Mouse (Mus musculus) forebrain, embryonic 15.5 days (tissue): ENCODE measurements at regions not wholly inside any gene's neighbourhood (a gene's known extent, or its start where the extent isn't known, plus 50 kb on each side); places are given as distances from the start of the nearest gene placed in this dataset.

Experiments
- ATAC-seq: fragments of 200-750 bp; cut with Nextera tagmentation; replicated peaks from 2 replicates; pipeline ENCODE4 v1.8.0; 2017; ENCODE audit warnings: mild to moderate bottlenecking, moderate TSS enrichment, moderate library complexity
- H3K27ac ChIP-seq: fragments of 300-500 bp; sonication (generic); replicated peaks from 2 replicates; pipeline ENCODE4 v1.5.1; 2015; ENCODE audit warnings: mild to moderate bottlenecking, inconsistent platforms
- H3K27me3 ChIP-seq: fragments of 300-500 bp; sonication (generic); 2 replicates; pipeline ENCODE4 v1.6.1; 2015; ENCODE audit warnings: inconsistent platforms
- H3K36me3 ChIP-seq: fragments of 300-500 bp; sonication (generic); 2 replicates; pipeline ENCODE4 v1.6.1; 2015; ENCODE audit warnings: mild to moderate bottlenecking, inconsistent platforms
- H3K4me1 ChIP-seq: fragments of 300-500 bp; sonication (generic); 2 replicates; pipeline ENCODE4 v1.6.1; 2015; ENCODE audit warnings: inconsistent platforms
- H3K4me2 ChIP-seq: fragments of 300-500 bp; sonication (generic); replicated peaks from 2 replicates; pipeline ENCODE4 v1.6.1; 2015; ENCODE audit warnings: mild to moderate bottlenecking, inconsistent platforms
- H3K4me3 ChIP-seq: fragments of 300-500 bp; sonication (generic); 2 replicates; pipeline ENCODE4 v1.5.1; 2015; ENCODE audit warnings: mild to moderate bottlenecking, inconsistent platforms
- H3K9ac ChIP-seq: fragments of 300-500 bp; sonication (generic); replicated peaks from 2 replicates; pipeline ENCODE4 v1.6.1; 2015; ENCODE audit warnings: mild to moderate bottlenecking, inconsistent platforms
- H3K9me3 ChIP-seq: fragments of 300-500 bp; sonication (generic); 2 replicates; pipeline ENCODE4 v1.6.1; 2016; ENCODE audit warnings: inconsistent platforms
- WGBS: fragments of 180-500 bp; shearing (Covaris S2); methylation state at CpG from one replicate; pipeline ENCODE4 v1.1.7; 2015; ENCODE audit warnings: mixed read lengths; 5-methylcytosine and 5-hydroxymethylcytosine counted together

- H3K27ac ChIP-seq, result peak overlapping the region; percentile 68
- H3K36me3 ChIP-seq, result no peaks in the 10 kb centered on the region
- H3K9ac ChIP-seq, result no peak overlapping the region
- no peaks in the 10 kb centered on the region for H3K9me3 ChIP-seq
- H3K4me3 ChIP-seq, result no peak overlapping the region
- H3K27me3 ChIP-seq, result no peaks in the 10 kb centered on the region
- 13% methylated on average over 4 of the region's 4 CpGs for WGBS
- ATAC-seq, result no peak
- peaks cover 40% of the 10 kb centered on the region for H3K4me1 ChIP-seq
- no peak overlapping the region for H3K4me2 ChIP-seq
Observed at GRCm38 (mm10) chr1:98192671-98193070, 97.2 kb upstream of the Pam start.

DNA sequence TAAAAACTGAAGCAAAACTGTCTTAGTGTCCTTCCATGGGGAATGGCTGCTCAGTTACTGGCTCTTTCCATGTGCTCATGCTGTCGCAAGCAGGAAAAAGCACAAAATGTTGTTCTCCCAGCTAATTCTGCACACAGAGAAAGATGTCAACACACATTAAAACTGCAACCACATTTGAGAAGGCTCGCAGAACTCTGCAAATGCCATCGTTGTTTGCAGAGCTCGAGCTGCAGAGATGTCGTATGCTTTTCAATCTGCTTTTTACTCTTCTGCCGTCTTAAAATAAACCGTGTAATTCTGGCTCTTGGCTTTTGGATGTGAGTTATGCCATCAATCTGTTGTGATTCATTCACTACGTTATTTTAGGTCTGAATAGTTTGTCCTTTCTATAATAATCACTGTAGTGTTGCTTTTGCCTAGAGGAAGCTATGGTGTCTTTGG lies 96.6 kb upstream of the Pam start:
- H3K27ac ChIP-seq, result peak overlapping the region; percentile 68
- no peaks in the 10 kb centered on the region for H3K27me3 ChIP-seq
- no peaks in the 10 kb centered on the region for H3K36me3 ChIP-seq
- H3K4me2 ChIP-seq, result no peak overlapping the region
- no peak overlapping the region for H3K4me3 ChIP-seq
- H3K9me3 ChIP-seq, result no peaks in the 10 kb centered on the region
- ATAC-seq, result no peak
- H3K4me1 ChIP-seq, result peaks cover 40% of the 10 kb centered on the region
- 23% methylated on average over 8 of the region's 8 CpGs for WGBS
- H3K9ac ChIP-seq, result no peak overlapping the region

GRCm38 (mm10) chr1:98191331-98191730 lies 95.9 kb upstream of the Pam start:
- no peak overlapping the region for H3K4me3 ChIP-seq
- 0 out of 2 replicates have a peak overlapping the region, but pooled peaks have one; percentile 15 for H3K4me2 ChIP-seq
- no peak for ATAC-seq
- peaks cover 40% of the 10 kb centered on the region for H3K4me1 ChIP-seq
- WGBS, result 6% methylated on average over 2 of the region's 2 CpGs
- H3K27ac ChIP-seq, result peak overlapping the region; percentile 91
- H3K9me3 ChIP-seq, result no peaks in the 10 kb centered on the region
- no peaks in the 10 kb centered on the region for H3K36me3 ChIP-seq
- no peaks in the 10 kb centered on the region for H3K27me3 ChIP-seq
- no peak overlapping the region for H3K9ac ChIP-seq

GRCm38 (mm10) chr1:98190741-98191140 lies 95.3 kb upstream of the Pam start:
- ATAC-seq, result peak; percentile 36
- 6% methylated on average over 6 of the region's 6 CpGs for WGBS

GRCm38 (mm10) chr1:98189991-98190471 lies 94.6 kb upstream of the Pam start:
- Histone ChIP-seq H3K9me3 (no peaks in the 10 kb centered on the region), H3K4me3 (no peak overlapping the region), H3K4me2 (peak overlapping the region; percentile 11), H3K27me3 (no peaks in the 10 kb centered on the region), H3K4me1 (peaks cover 40% of the 10 kb centered on the region), H3K9ac (no peak overlapping the region), H3K36me3 (no peaks in the 10 kb centered on the region), H3K27ac (peak overlapping the region; percentile 91)
- peak; percentile 97 for ATAC-seq
- WGBS, result 5% methylated on average over 6 of the region's 6 CpGs

More at GRCm38 (mm10) chr1:98190741-98191140, 95.3 kb upstream of the Pam start:
- H3K4me2 ChIP-seq, result peak overlapping the region; percentile 15
- no peak overlapping the region for H3K4me3 ChIP-seq
- 0 out of 2 replicates have a peak overlapping the region, but pooled peaks have one; percentile 12 for H3K9ac ChIP-seq
- H3K9me3 ChIP-seq, result no peaks in the 10 kb centered on the region
- H3K27ac ChIP-seq, result peak overlapping the region; percentile 91
- H3K36me3 ChIP-seq, result no peaks in the 10 kb centered on the region
- no peaks in the 10 kb centered on the region for H3K27me3 ChIP-seq
- peaks cover 40% of the 10 kb centered on the region for H3K4me1 ChIP-seq

DNA sequence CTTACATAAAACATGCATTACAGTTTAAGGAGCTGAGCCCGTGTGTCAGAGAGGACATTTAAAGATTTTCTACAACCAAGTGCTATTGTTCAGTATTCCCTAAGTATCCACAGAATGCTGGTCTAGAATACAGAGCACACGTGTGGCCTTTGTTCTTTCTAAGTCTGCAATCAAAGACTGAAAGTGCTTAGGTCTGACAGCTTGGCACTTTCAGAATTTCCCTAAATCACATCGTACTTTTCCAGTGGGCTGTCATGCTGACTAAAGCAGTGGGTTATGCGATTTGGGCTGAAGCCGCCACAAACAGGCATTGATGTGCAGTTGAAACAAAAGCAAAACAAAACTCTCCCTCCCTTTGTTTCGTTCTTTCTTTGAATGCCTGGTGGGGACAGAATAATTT lies 84.9 kb upstream of the Pam start:
- Histone ChIP-seq H3K27ac (peak overlapping the region; percentile 28), H3K4me3 (no peak overlapping the region), H3K27me3 (no peaks in the 10 kb centered on the region), H3K4me1 (peaks cover 6% of the 10 kb centered on the region; the same call in 1 of the 2 replicates), H3K9me3 (no peaks in the 10 kb centered on the region), H3K9ac (no peak overlapping the region), H3K4me2 (no peak overlapping the region; the same call in 1 of the 2 replicates), H3K36me3 (no peaks in the 10 kb centered on the region)
- ATAC-seq, result peak; percentile 51; the same call in 1 of the 2 replicates
- WGBS, result 10% methylated on average over 6 of the region's 6 CpGs

DNA sequence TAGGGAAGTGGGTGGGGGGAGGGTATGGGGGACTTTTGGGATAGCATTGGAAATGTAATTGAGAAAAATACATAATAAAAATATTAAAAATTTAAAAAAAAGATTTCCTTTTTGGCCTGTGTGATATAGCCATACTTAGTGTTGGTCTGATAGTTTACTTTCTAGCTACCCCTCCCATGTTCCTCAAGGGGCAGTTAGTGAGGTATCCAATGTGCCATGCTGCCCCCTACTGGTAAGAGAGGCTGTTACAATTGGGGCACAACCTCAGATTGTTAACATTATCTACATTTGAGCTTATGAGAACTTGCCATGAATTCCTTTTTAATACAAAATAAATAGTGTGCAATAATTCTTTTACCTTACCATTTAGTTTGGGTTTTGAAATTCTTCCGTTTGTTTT lies 83.6 kb upstream of the Pam start:
- 37% methylated on average over 1 of the region's 1 CpGs for WGBS
- no peak overlapping the region for H3K4me2 ChIP-seq

GRCm38 (mm10) chr1:98174811-98175132 lies 79.3 kb upstream of the Pam start:
- H3K4me2 ChIP-seq, result no peak overlapping the region
- H3K4me3 ChIP-seq, result no peak overlapping the region
- peaks cover 9% of the 10 kb centered on the region for H3K4me1 ChIP-seq
- peak overlapping the region; percentile 44 for H3K27ac ChIP-seq
- 62% methylated on average over 4 of the region's 4 CpGs for whole genome bisulfite sequencing
- H3K9ac ChIP-seq, result no peak overlapping the region
- no peaks in the 10 kb centered on the region for H3K27me3 ChIP-seq
- no peak for ATAC-seq
- H3K36me3 ChIP-seq, result no peaks in the 10 kb centered on the region
- H3K9me3 ChIP-seq, result no peaks in the 10 kb centered on the region

More for the DNA sequence above, 83.6 kb upstream of the Pam start:
- no peak overlapping the region for H3K27ac ChIP-seq
- no peaks in the 10 kb centered on the region for H3K36me3 ChIP-seq
- peaks cover 13% of the 10 kb centered on the region for H3K4me1 ChIP-seq
- ATAC-seq, result peak; percentile 57; the same call in 1 of the 2 replicates
- no peak overlapping the region for H3K4me3 ChIP-seq
- H3K9ac ChIP-seq, result no peak overlapping the region
- no peaks in the 10 kb centered on the region for H3K27me3 ChIP-seq
- H3K9me3 ChIP-seq, result no peaks in the 10 kb centered on the region

DNA sequence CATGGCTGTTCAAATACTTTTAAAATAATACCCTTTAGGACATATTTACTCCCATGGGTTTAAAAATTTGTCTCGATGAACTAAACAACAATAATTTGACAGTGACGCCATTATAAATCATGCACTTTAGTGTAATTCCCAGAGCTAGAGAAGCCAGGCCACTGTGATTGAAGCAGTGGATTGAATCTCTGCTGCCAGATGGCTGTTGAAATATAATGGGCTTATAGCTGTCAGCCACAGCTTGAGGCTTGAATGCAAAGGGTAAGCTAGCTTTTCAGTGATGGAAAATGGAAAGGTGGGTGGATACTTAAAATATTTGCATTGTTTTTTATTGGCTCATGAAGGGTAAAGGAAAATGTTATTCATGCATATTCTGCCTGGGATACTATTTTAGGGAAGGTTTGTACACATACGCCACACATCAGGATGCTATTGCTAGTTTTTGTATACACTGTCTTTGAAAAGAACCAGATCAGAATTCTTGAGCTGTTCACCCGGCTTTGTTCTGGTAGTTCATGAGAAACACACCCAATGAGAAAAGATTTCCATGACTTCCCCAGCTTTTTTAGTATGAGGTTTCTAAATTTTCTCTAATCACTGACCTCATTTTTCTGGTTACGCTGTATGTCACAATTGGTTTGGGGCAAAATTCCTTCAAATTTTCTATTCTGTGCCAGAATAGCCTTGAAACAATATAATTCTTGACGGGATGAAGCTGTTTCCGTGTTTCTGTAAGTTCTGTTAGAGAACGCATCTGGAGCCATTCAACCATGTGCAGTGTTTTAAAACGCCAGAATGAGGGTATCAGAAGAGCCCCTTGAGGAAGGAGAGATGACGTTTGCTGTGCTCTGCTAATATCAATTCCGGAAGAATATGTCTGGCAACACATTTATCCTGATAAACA lies 78.7 kb upstream of the Pam start:
- peak overlapping the region; percentile 44 for H3K27ac ChIP-seq
- no peaks in the 10 kb centered on the region for H3K36me3 ChIP-seq
- no peak overlapping the region for H3K9ac ChIP-seq
- H3K4me3 ChIP-seq, result no peak overlapping the region
- no peak overlapping the region for H3K4me2 ChIP-seq
- H3K9me3 ChIP-seq, result no peaks in the 10 kb centered on the region
- no peaks in the 10 kb centered on the region for H3K27me3 ChIP-seq
- ATAC-seq, result peak; percentile 76
- peaks cover 9% of the 10 kb centered on the region for H3K4me1 ChIP-seq
- 47% methylated on average over 11 of the region's 11 CpGs for WGBS

DNA sequence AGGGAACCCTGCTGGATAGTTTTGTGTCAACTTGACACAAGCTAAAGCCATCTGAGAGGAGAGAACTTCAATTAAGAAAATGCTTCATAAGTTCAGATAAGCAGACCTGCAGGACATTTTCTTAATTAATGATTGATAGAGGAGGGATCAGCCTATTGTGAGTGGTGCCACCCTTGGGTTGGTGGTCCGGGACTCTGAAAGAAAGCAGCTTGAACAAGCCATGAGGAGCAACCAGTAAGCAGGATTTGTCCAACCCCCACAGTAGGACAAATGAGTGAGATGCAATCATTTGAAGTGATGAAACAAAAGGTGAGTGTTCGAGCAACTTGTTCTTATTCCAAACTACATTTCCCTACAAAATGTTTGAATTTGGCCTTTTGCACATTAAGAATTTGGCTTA lies 78.0 kb upstream of the Pam start:
- no peak overlapping the region for H3K4me3 ChIP-seq
- H3K4me2 ChIP-seq, result no peak overlapping the region
- H3K36me3 ChIP-seq, result no peaks in the 10 kb centered on the region
- peaks cover 9% of the 10 kb centered on the region for H3K4me1 ChIP-seq
- H3K9ac ChIP-seq, result no peak overlapping the region
- no peaks in the 10 kb centered on the region for H3K9me3 ChIP-seq
- H3K27ac ChIP-seq, result 0 out of 2 replicates have a peak overlapping the region, but pooled peaks have one; percentile 23
- no peaks in the 10 kb centered on the region for H3K27me3 ChIP-seq
- ATAC-seq, result no peak
- 38% methylated on average over 2 of the region's 2 CpGs for WGBS

DNA sequence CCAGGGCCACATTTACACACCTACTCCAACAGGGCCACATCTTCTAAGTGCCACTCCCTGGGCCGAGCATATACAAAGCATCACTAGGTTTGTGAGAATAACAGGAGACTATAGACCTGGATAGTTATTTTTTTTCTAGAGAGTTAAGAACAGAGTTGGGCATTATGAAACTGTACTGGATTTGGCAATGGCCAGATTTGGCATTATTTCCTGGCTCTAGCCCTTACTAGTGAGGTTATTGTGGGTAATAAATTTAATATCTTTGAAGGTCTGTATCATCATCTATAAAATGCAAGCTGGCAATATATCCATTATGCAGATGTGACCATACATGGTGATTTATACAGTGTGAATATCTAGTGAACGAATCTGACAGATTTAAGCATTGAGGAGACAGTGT lies 75.8 kb upstream of the Pam start:
- no peaks in the 10 kb centered on the region for H3K27me3 ChIP-seq
- 81% methylated on average over 2 of the region's 2 CpGs for WGBS
- no peaks in the 10 kb centered on the region for H3K9me3 ChIP-seq
- no peak for ATAC-seq
- no peak overlapping the region for H3K4me3 ChIP-seq
- H3K4me2 ChIP-seq, result no peak overlapping the region
- no peak overlapping the region for H3K27ac ChIP-seq
- H3K9ac ChIP-seq, result no peak overlapping the region
- H3K4me1 ChIP-seq, result peaks cover 9% of the 10 kb centered on the region
- no peaks in the 10 kb centered on the region for H3K36me3 ChIP-seq

- Histone ChIP-seq H3K27me3 (no peaks in the 10 kb centered on the region), H3K9me3 (no peaks in the 10 kb centered on the region), H3K4me2 (no peak overlapping the region), H3K4me1 (peaks cover 5% of the 10 kb centered on the region), H3K4me3 (no peak overlapping the region), H3K27ac (no peak overlapping the region), H3K9ac (no peak overlapping the region), H3K36me3 (no peaks in the 10 kb centered on the region)
- no peak for ATAC-seq
Observed at GRCm38 (mm10) chr1:98169352-98169751, 73.9 kb upstream of the Pam start.
